Mouse (Mus musculus) A20 (cell line): ENCODE results near the gene Psmd4.
"Not testable (repeated sequence)": the region's sequence is repeated elsewhere in the genome, so short reads cannot be mapped to it uniquely, and the experiment has no call there.

Experiments
- DNase-seq: peaks from one replicate; pipeline ENCODE4 v3.0.0-alpha.2; 2011; ENCODE audit warnings: low read depth, low spot score

Psmd4 gene

GRCm38 (mm10) chr3:95042166-95042837 is at the start of gene Psmd4:
Psmd4 (minus strand) TSS chr3:95042614.
- DNase-seq = peak; percentile 98

- DNase-seq = no peak
Measured at GRCm38 (mm10) chr3:95088071-95088470, 45.7 kb upstream of the Psmd4 start.

GRCm38 (mm10) chr3:95071606-95072005 is 29.2 kb upstream of the Psmd4 start:
- DNase-seq = no peak

- DNase-seq = no peak
Measured at GRCm38 (mm10) chr3:95066570-95066969, 24.2 kb upstream of the Psmd4 start.

GRCm38 (mm10) chr3:95066095-95066494 is 23.7 kb upstream of the Psmd4 start:
- no peak for DNase-seq

- no peak for DNase-seq
Measured at GRCm38 (mm10) chr3:95065553-95065952, 23.1 kb upstream of the Psmd4 start.

GRCm38 (mm10) chr3:95063741-95064140 is 21.3 kb upstream of the Psmd4 start:
- DNase-seq = no peak

- no peak for DNase-seq
Measured at GRCm38 (mm10) chr3:95058078-95058477, 15.7 kb upstream of the Psmd4 start.

- no peak for DNase-seq
Measured at GRCm38 (mm10) chr3:95056275-95056674, 13.9 kb upstream of the Psmd4 start.

GRCm38 (mm10) chr3:95054481-95055260 is 12.3 kb upstream of the Psmd4 start:
- no peak for DNase-seq

- DNase-seq = peak; percentile 80
Measured at GRCm38 (mm10) chr3:95053701-95054100, 11.3 kb upstream of the Psmd4 start.

- peak; percentile 74 for DNase-seq
Measured at GRCm38 (mm10) chr3:95052959-95053358, 10.5 kb upstream of the Psmd4 start.

GRCm38 (mm10) chr3:95047914-95048313 is 5.5 kb upstream of the Psmd4 start:
- no peak for DNase-seq

- no peak for DNase-seq
Measured at GRCm38 (mm10) chr3:95046462-95047057, 4.1 kb upstream of the Psmd4 start.

- no peak for DNase-seq
Measured at GRCm38 (mm10) chr3:95043251-95043650, 837 bp upstream of the Psmd4 start.

GRCm38 (mm10) chr3:95042838-95043229 is 420 bp upstream of the Psmd4 start:
- DNase-seq = no peak

- DNase-seq = no peak
Measured at GRCm38 (mm10) chr3:95041625-95042024, 789 bp downstream of the Psmd4 start.

GRCm38 (mm10) chr3:95029953-95030352 is 12.5 kb downstream of the Psmd4 start:
- peak; percentile 69 for DNase-seq

GRCm38 (mm10) chr3:95029291-95029827 is 13.1 kb downstream of the Psmd4 start:
- DNase-seq = not testable (repeated sequence)

GRCm38 (mm10) chr3:95028603-95029002 is 13.8 kb downstream of the Psmd4 start:
- DNase-seq = no peak

GRCm38 (mm10) chr3:95027701-95028100 is 14.7 kb downstream of the Psmd4 start:
- peak; percentile 76 for DNase-seq

GRCm38 (mm10) chr3:95027057-95027645 is 15.3 kb downstream of the Psmd4 start:
- DNase-seq = no peak
